Mouse (Mus musculus): Measurements from ENCODE around the gene Slc41a3.

DNA sequence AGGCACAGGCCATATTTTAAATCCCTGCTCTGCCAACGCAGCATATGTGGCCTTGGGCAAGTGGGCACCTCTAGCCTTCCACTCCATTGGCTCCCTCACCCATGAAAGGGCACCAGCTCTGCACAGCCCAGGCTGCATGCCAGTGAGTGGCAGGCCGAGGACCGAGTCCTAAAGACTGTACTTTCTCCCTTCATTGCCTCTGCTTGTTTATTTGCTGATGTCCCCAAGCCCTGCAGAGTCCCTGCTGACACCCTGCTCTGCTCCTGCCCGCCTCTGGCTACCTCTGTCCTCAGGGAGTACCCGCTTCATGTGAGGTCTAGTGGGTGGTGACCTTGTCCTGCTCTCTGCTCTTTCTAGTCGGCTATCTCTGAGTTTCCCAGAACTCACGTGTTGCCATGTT lies 1.4 kb upstream of the Slc41a3 start:
- TF ChIP-seq CTCF (conservative IDR thresholded peaks at IDR 0.05; ENCODE audit: low read length) (no peak), NANOG (IDR thresholded peaks at IDR 0.05; ENCODE audit: borderline replicate concordance, low read length) (no peak)
